Mouse (Mus musculus) forebrain, postnatal 0 days (tissue): Measurements from ENCODE around the gene Col20a1. TPM values are rescaled to one million over a fixed set of nuclear protein-coding genes. Genes with fewer than 3 reads are reported as not detected.

Experiments
- ATAC-seq: fragments of 200-750 bp; cut with Nextera tagmentation; 2 replicates; pipeline ENCODE4 v1.8.0; 2017; ENCODE audit warnings: mild to moderate bottlenecking, moderate library complexity
- DNase-seq: peaks from one replicate; pipeline ENCODE4 v3.0.0-alpha.2; 2015
- H3K27ac ChIP-seq: fragments of 300-500 bp; sonication (generic); 2 replicates; pipeline ENCODE4 v1.5.1; 2014; ENCODE audit warnings: low read depth, mild to moderate bottlenecking, antibody characterized with exemption, low read length, moderate library complexity, mixed read lengths
- H3K27me3 ChIP-seq: fragments of 300-500 bp; sonication (generic); 2 replicates; pipeline ENCODE4 v1.6.1; 2014; ENCODE audit warnings: mild to moderate bottlenecking, low read length, mixed read lengths; ENCODE audit not compliant: insufficient read depth
- H3K36me3 ChIP-seq: fragments of 300-500 bp; sonication (generic); 2 replicates; pipeline ENCODE4 v1.6.1; 2014; ENCODE audit warnings: mild to moderate bottlenecking, moderate library complexity; ENCODE audit not compliant: insufficient read depth
- H3K4me1 ChIP-seq: fragments of 300-500 bp; sonication (generic); 2 replicates; pipeline ENCODE4 v1.6.1; 2014; ENCODE audit warnings: antibody characterized with exemption; ENCODE audit not compliant: insufficient read depth
- H3K4me2 ChIP-seq: fragments of 300-500 bp; sonication (generic); 2 replicates; pipeline ENCODE4 v1.6.1; 2014; ENCODE audit warnings: low read depth, mild to moderate bottlenecking, moderate library complexity
- H3K4me3 ChIP-seq: fragments of 300-500 bp; sonication (generic); 2 replicates; pipeline ENCODE4 v1.5.1; 2014; ENCODE audit warnings: low read depth, low read length, mixed read lengths
- H3K9ac ChIP-seq: fragments of 300-500 bp; sonication (generic); 2 replicates; pipeline ENCODE4 v1.6.1; 2014; ENCODE audit warnings: mild to moderate bottlenecking
- H3K9me3 ChIP-seq: fragments of 300-500 bp; sonication (generic); 2 replicates; pipeline ENCODE4 v1.6.1; 2016; ENCODE audit warnings: low read length
- CTCF ChIP-seq: sonication (generic); IDR thresholded peaks from 2 replicates; pipeline ENCODE4 v1.5.1; 2016; ENCODE audit warnings: antibody characterized with exemption, control low read depth, low read depth
- WGBS: fragments of 180-500 bp; shearing (Covaris S2); extraction: QIAGEN DNeasy Blood & Tissue Kit; methylation state at CpG from one replicate; pipeline ENCODE4 v1.1.7; 2014; 5-methylcytosine and 5-hydroxymethylcytosine counted together
- polyA plus RNA-seq: library from polyadenylated mRNA; unstranded; fragments of >200 nt; fragmentation: Nextera tagmentation; extraction: Ambion mirVana; gene quantifications from 2 replicates; pipeline ENCODE4 v1.2.1, GENCODE M21; 2015
- total RNA-seq: library from RNA; depleted of rRNA; stranded (reverse); fragments of >200 nt; gene quantifications from 2 replicates; pipeline ENCODE4 v1.2.3, GENCODE M21; 2014; rRNA removed

Col20a1 gene
- total RNA-seq, result 0.23 and 0.29 TPM in 2 replicates
- polyA plus RNA-seq, result 0.09 and 0.17 TPM in 2 replicates

GRCm38 (mm10) chr2:180986449-180986848 is at the start of gene Col20a1:
Col20a1 (plus strand) TSS chr2:180986535.
- no peak for DNase-seq
- Histone ChIP-seq H3K4me3 (no peak within 1 kb of the TSS), H3K4me1 (no peaks in the 10 kb centered on the region), H3K27me3 (no peaks in the 10 kb centered on the region), H3K36me3 (peaks cover 14% of the 10 kb centered on the region), H3K27ac (no peak within 1 kb of the TSS), H3K9ac (no peak within 1 kb of the TSS), H3K4me2 (no peak within 1 kb of the TSS), H3K9me3 (no peaks in the 10 kb centered on the region)
- WGBS, result 60% methylated on average over 2 of the region's 2 CpGs
- TF ChIP-seq CTCF, result no peak
- no peak for ATAC-seq

- H3K4me2 ChIP-seq, result no peak overlapping the region
- H3K27ac ChIP-seq, result no peak overlapping the region
- no peaks in the 10 kb centered on the region for H3K9me3 ChIP-seq
- DNase-seq (no peak), ATAC-seq (no peak)
- no peaks in the 10 kb centered on the region for H3K27me3 ChIP-seq
- H3K36me3 ChIP-seq, result 0 out of 2 replicates have a peak, but pooled peaks cover 10% of the 10 kb centered on the region
- no peak for TF ChIP-seq CTCF
- H3K9ac ChIP-seq, result no peak overlapping the region
- no peaks in the 10 kb centered on the region for H3K4me1 ChIP-seq
- H3K4me3 ChIP-seq, result no peak overlapping the region
Observed at GRCm38 (mm10) chr2:180940187-180940586, 46.1 kb upstream of the Col20a1 start.

GRCm38 (mm10) chr2:180941869-180942268 is 44.5 kb upstream of the Col20a1 start:
- TF ChIP-seq CTCF, result no peak
- ATAC-seq (0 out of 2 replicates have a peak, but pooled peaks have one; percentile 20), DNase-seq (peak; percentile 27)
- Histone ChIP-seq H3K4me3 (no peak overlapping the region), H3K9me3 (no peaks in the 10 kb centered on the region), H3K4me1 (no peaks in the 10 kb centered on the region), H3K4me2 (no peak overlapping the region), H3K9ac (no peak overlapping the region), H3K36me3 (0 out of 2 replicates have a peak, but pooled peaks cover 4% of the 10 kb centered on the region), H3K27me3 (no peaks in the 10 kb centered on the region), H3K27ac (no peak overlapping the region)

- no peaks in the 10 kb centered on the region for H3K36me3 ChIP-seq
- no peak overlapping the region for H3K4me2 ChIP-seq
- no peaks in the 10 kb centered on the region for H3K9me3 ChIP-seq
- no peak for DNase-seq
- peaks cover 17% of the 10 kb centered on the region; the same call in 1 of the 2 replicates for H3K4me1 ChIP-seq
- no peak overlapping the region for H3K4me3 ChIP-seq
- no peak overlapping the region for H3K9ac ChIP-seq
- H3K27me3 ChIP-seq, result no peaks in the 10 kb centered on the region
- TF ChIP-seq CTCF, result no peak
- 13% methylated on average over 1 of the region's 1 CpGs for WGBS
- ATAC-seq, result no peak
- H3K27ac ChIP-seq, result no peak overlapping the region
Observed at GRCm38 (mm10) chr2:180949947-180950346, 36.4 kb upstream of the Col20a1 start.

- H3K27me3 ChIP-seq, result no peaks in the 10 kb centered on the region; the same call in 1 of the 2 replicates
- H3K27ac ChIP-seq, result peak overlapping the region; percentile 83
- H3K4me3 ChIP-seq, result 0 out of 2 replicates have a peak overlapping the region, but pooled peaks have one; percentile 67
- TF ChIP-seq CTCF, result no peak
- H3K9ac ChIP-seq, result 0 out of 2 replicates have a peak overlapping the region, but pooled peaks have one; percentile 82
- ATAC-seq, result peak; percentile 61
- H3K4me2 ChIP-seq, result peak overlapping the region; percentile 73
- H3K36me3 ChIP-seq, result no peaks in the 10 kb centered on the region
- peak; percentile 56 for DNase-seq
- under 1% methylated on average over 9 of the region's 9 CpGs for WGBS
- no peaks in the 10 kb centered on the region for H3K9me3 ChIP-seq
- peaks cover 17% of the 10 kb centered on the region; the same call in 1 of the 2 replicates for H3K4me1 ChIP-seq
Observed at GRCm38 (mm10) chr2:180952731-180953171, 33.6 kb upstream of the Col20a1 start.

GRCm38 (mm10) chr2:180953638-180954037 is 32.7 kb upstream of the Col20a1 start:
- whole genome bisulfite sequencing, result 1% methylated on average over 2 of the region's 2 CpGs
- H3K9ac ChIP-seq, result peak overlapping the region; percentile 82
- no peak for TF ChIP-seq CTCF
- H3K9me3 ChIP-seq, result no peaks in the 10 kb centered on the region
- H3K4me2 ChIP-seq, result peak overlapping the region; percentile 73
- H3K27me3 ChIP-seq, result no peaks in the 10 kb centered on the region; the same call in 1 of the 2 replicates
- peak overlapping the region; percentile 67 for H3K4me3 ChIP-seq
- H3K36me3 ChIP-seq, result no peaks in the 10 kb centered on the region
- peak overlapping the region; percentile 83 for H3K27ac ChIP-seq
- no peak for ATAC-seq
- peaks cover 17% of the 10 kb centered on the region; the same call in 1 of the 2 replicates for H3K4me1 ChIP-seq
- DNase-seq, result no peak

GRCm38 (mm10) chr2:180954061-180955047 is 32.0 kb upstream of the Col20a1 start, which contains the start of gene Nkain4:
Nkain4 (minus strand) TSS chr2:180954699.
- Histone ChIP-seq H3K9ac (peak within 1 kb of the TSS; percentile 82), H3K36me3 (no peaks in the 10 kb centered on the region), H3K4me2 (peak within 1 kb of the TSS; percentile 73), H3K27ac (peak within 1 kb of the TSS; percentile 83), H3K4me3 (peak within 1 kb of the TSS; percentile 67), H3K27me3 (no peaks in the 10 kb centered on the region; the same call in 1 of the 2 replicates), H3K9me3 (no peaks in the 10 kb centered on the region), H3K4me1 (peaks cover 17% of the 10 kb centered on the region; the same call in 1 of the 2 replicates)
- TF ChIP-seq CTCF, result peak; percentile 68
- 2% methylated on average over 51 of the region's 52 CpGs for WGBS
- DNase-seq, result peak; percentile 83
- ATAC-seq, result peak; percentile 87
